Mouse (Mus musculus) kidney, adult 8-10 months (tissue): ENCODE measurements around the gene Tmem236.
"Not testable (repeated sequence)": the region's sequence is repeated elsewhere in the genome, so short reads cannot be mapped to it uniquely, and the experiment has no call there.

Source experiments
- DNase-seq, 2 experiments: peaks; one replicate each; pipeline ENCODE4 v3.0.0; 2022

Tmem236 gene

GRCm38 (mm10) chr2:14198325-14198903, 24.1 kb downstream of the Tmem236 start:
- not testable (repeated sequence) for DNase-seq

GRCm38 (mm10) chr2:14199621-14200020, 25.3 kb downstream of the Tmem236 start:
- DNase-seq: no peak

GRCm38 (mm10) chr2:14200879-14201445, 26.6 kb downstream of the Tmem236 start:
- DNase-seq: not testable (repeated sequence)

- no peak for DNase-seq
Measured at GRCm38 (mm10) chr2:14204308-14204707, 30.0 kb downstream of the Tmem236 start.

- DNase-seq: no peak
Measured at GRCm38 (mm10) chr2:14206798-14207197, 32.5 kb downstream of the Tmem236 start.

- DNase-seq: no peak
Measured at GRCm38 (mm10) chr2:14210731-14211130, 36.4 kb downstream of the Tmem236 start.

GRCm38 (mm10) chr2:14211606-14212005, 37.3 kb downstream of the Tmem236 start:
- no peak for DNase-seq

GRCm38 (mm10) chr2:14214764-14215163, 40.4 kb downstream of the Tmem236 start:
- no peak for DNase-seq

GRCm38 (mm10) chr2:14216653-14217052, 42.3 kb downstream of the Tmem236 start:
- no peak for DNase-seq

- DNase-seq: no peak
Measured at GRCm38 (mm10) chr2:14218126-14218525, 43.8 kb downstream of the Tmem236 start.

- no peak for DNase-seq
Measured at GRCm38 (mm10) chr2:14224387-14224786, 50.1 kb downstream of the Tmem236 start.

GRCm38 (mm10) chr2:14228495-14228894, 54.2 kb downstream of the Tmem236 start:
- no peak for DNase-seq

GRCm38 (mm10) chr2:14229149-14229548, 54.8 kb downstream of the Tmem236 start, which contains the start of gene Mrc1:
TSS of gene Mrc1 (plus strand) at chr2:14229392.
- no peak for DNase-seq

- no peak for DNase-seq
Measured at GRCm38 (mm10) chr2:14229979-14230378, 55.7 kb downstream of the Tmem236 start.

GRCm38 (mm10) chr2:14232897-14233296, 58.6 kb downstream of the Tmem236 start:
- no peak for DNase-seq

- DNase-seq: no peak
Measured at GRCm38 (mm10) chr2:14233983-14234382, 59.7 kb downstream of the Tmem236 start.

- DNase-seq: no peak
Measured at GRCm38 (mm10) chr2:14235319-14235718, 61.0 kb downstream of the Tmem236 start.

GRCm38 (mm10) chr2:14236920-14237319, 62.6 kb downstream of the Tmem236 start:
- no peak for DNase-seq

GRCm38 (mm10) chr2:14237723-14238122, 63.4 kb downstream of the Tmem236 start:
- DNase-seq: no peak

- no peak for DNase-seq
Measured at GRCm38 (mm10) chr2:14239151-14239550, 64.8 kb downstream of the Tmem236 start.

- no peak for DNase-seq
Measured at GRCm38 (mm10) chr2:14244157-14244556, 69.8 kb downstream of the Tmem236 start.

GRCm38 (mm10) chr2:14244668-14245067, 70.3 kb downstream of the Tmem236 start:
- no peak for DNase-seq

GRCm38 (mm10) chr2:14249839-14250564, 75.7 kb downstream of the Tmem236 start:
- peak in 1 of 2 experiments; percentile 18 for DNase-seq

GRCm38 (mm10) chr2:14251938-14252337, 77.6 kb downstream of the Tmem236 start:
- no peak for DNase-seq
